Mouse (Mus musculus): ENCODE results near the gene Eng. TPM values are rescaled to one million over a fixed set of nuclear protein-coding genes. Genes with fewer than 3 reads are reported as not detected.

Eng gene
- total RNA-seq, 4 experiments from 2014 or later, result 18.2 to 24.8 (median 18.7) TPM

GRCm38 (mm10) chr2:32644083-32644482 lies 2.3 kb upstream of the Eng start:
- no peak for DNase-seq (ENCODE audit: low spot score in 2 of 2)

- DNase-seq (ENCODE audit: low spot score in 2 of 2), result no peak
These were observed 1.5 kb upstream of the Eng start for GRCm38 (mm10) chr2:32644799-32645475.

GRCm38 (mm10) chr2:32645647-32646046 lies 748 bp upstream of the Eng start:
- DNase-seq (ENCODE audit: low spot score in 2 of 2), result no peak

- DNase-seq (ENCODE audit: low spot score in 2 of 2), result no peak
These were observed 971 bp downstream of the Eng start for GRCm38 (mm10) chr2:32647366-32647765.

- DNase-seq (ENCODE audit: low spot score in 2 of 2), result no peak
These were observed 7.4 kb downstream of the Eng start for GRCm38 (mm10) chr2:32653764-32654163.

GRCm38 (mm10) chr2:32654743-32655393 lies 8.5 kb downstream of the Eng start:
- DNase-seq (ENCODE audit: low spot score in 2 of 2), result no peak

GRCm38 (mm10) chr2:32655394-32655744 lies 9.0 kb downstream of the Eng start:
- no peak for DNase-seq (ENCODE audit: low spot score in 2 of 2)

GRCm38 (mm10) chr2:32655826-32656225 lies 9.4 kb downstream of the Eng start:
- no peak for DNase-seq (ENCODE audit: low spot score in 2 of 2)

- no peak for DNase-seq (ENCODE audit: low spot score in 2 of 2)
These were observed 12.5 kb downstream of the Eng start for GRCm38 (mm10) chr2:32658873-32659272.

- no peak for DNase-seq (ENCODE audit: low spot score in 2 of 2)
These were observed 15.2 kb downstream of the Eng start for GRCm38 (mm10) chr2:32661509-32662107.

- DNase-seq (ENCODE audit: low spot score in 2 of 2), result no peak
These were observed 15.9 kb downstream of the Eng start for GRCm38 (mm10) chr2:32662291-32662690.

GRCm38 (mm10) chr2:32665345-32665744 lies 18.9 kb downstream of the Eng start:
- no peak for DNase-seq (ENCODE audit: low spot score in 2 of 2)

- DNase-seq (ENCODE audit: low spot score in 2 of 2), result no peak
These were observed 19.5 kb downstream of the Eng start for GRCm38 (mm10) chr2:32665853-32666252.

- no peak for DNase-seq (ENCODE audit: low spot score in 2 of 2)
These were observed 21.4 kb downstream of the Eng start for GRCm38 (mm10) chr2:32667775-32668174.

- no peak for DNase-seq (ENCODE audit: low spot score in 2 of 2)
These were observed 21.8 kb downstream of the Eng start for GRCm38 (mm10) chr2:32668176-32668575.

GRCm38 (mm10) chr2:32669876-32670275 lies 23.5 kb downstream of the Eng start:
- DNase-seq (ENCODE audit: low spot score in 2 of 2), result no peak

GRCm38 (mm10) chr2:32671147-32671546 lies 24.8 kb downstream of the Eng start:
- DNase-seq (ENCODE audit: low spot score in 2 of 2), result no peak

GRCm38 (mm10) chr2:32671907-32672595 lies 25.7 kb downstream of the Eng start:
- DNase-seq (ENCODE audit: low spot score in 2 of 2), result no peak

- no peak for DNase-seq (ENCODE audit: low spot score in 2 of 2)
These were observed 27.0 kb downstream of the Eng start for GRCm38 (mm10) chr2:32673176-32673917.

GRCm38 (mm10) chr2:32676821-32677220 lies 30.4 kb downstream of the Eng start:
- no peak for DNase-seq (ENCODE audit: low spot score in 2 of 2)

- no peak for DNase-seq (ENCODE audit: low spot score in 2 of 2)
These were observed 31.3 kb downstream of the Eng start for GRCm38 (mm10) chr2:32677683-32678082.

- peak in 1 of 2 experiments; percentile 37 for DNase-seq (ENCODE audit: low spot score in 2 of 2)
These were observed 33.7 kb downstream of the Eng start for GRCm38 (mm10) chr2:32680051-32680451.

All from layer of hippocampus, adult 8-10 months (tissue).